Mouse (Mus musculus) embryonic facial prominence, embryonic 13.5 days (tissue): ENCODE data around the gene Tbc1d22a. TPM values are rescaled to one million over a fixed set of nuclear protein-coding genes. Genes with fewer than 3 reads are reported as not detected.

Source experiments
- ATAC-seq: fragments of 200-750 bp; cut with Nextera tagmentation; 2 replicates; pipeline ENCODE4 v1.8.0; 2017; ENCODE audit warnings: low read depth; ENCODE audit not compliant: insufficient number of reproducible peaks, insufficient read depth, low FRiP score, low TSS enrichment
- H3K27ac ChIP-seq: fragments of 300-500 bp; sonication (generic); 2 replicates; pipeline ENCODE4 v1.5.1; 2015; ENCODE audit warnings: moderate library complexity, mild to moderate bottlenecking, inconsistent platforms
- H3K27me3 ChIP-seq: fragments of 300-500 bp; sonication (generic); 2 replicates; pipeline ENCODE4 v1.6.1; 2015; ENCODE audit warnings: mild to moderate bottlenecking, inconsistent platforms
- H3K36me3 ChIP-seq: fragments of 300-500 bp; sonication (generic); 2 replicates; pipeline ENCODE4 v1.6.1; 2015; ENCODE audit warnings: mild to moderate bottlenecking, inconsistent platforms
- H3K4me1 ChIP-seq: fragments of 300-500 bp; sonication (generic); 2 replicates; pipeline ENCODE4 v1.6.1; 2015; ENCODE audit warnings: inconsistent platforms
- H3K4me2 ChIP-seq: fragments of 300-500 bp; sonication (generic); 2 replicates; pipeline ENCODE4 v1.6.1; 2015; ENCODE audit warnings: moderate library complexity, mild to moderate bottlenecking, inconsistent platforms
- H3K4me3 ChIP-seq: fragments of 300-500 bp; sonication (generic); 2 replicates; pipeline ENCODE4 v1.5.1; 2015; ENCODE audit warnings: mild to moderate bottlenecking, inconsistent platforms
- H3K9ac ChIP-seq: fragments of 300-500 bp; sonication (generic); 2 replicates; pipeline ENCODE4 v1.6.1; 2015; ENCODE audit warnings: mild to moderate bottlenecking, inconsistent platforms
- H3K9me3 ChIP-seq: fragments of 300-500 bp; sonication (generic); 2 replicates; pipeline ENCODE4 v1.6.1; 2016; ENCODE audit warnings: inconsistent platforms
- WGBS: fragments of 180-500 bp; shearing (Covaris S2); methylation state at CpG from one replicate; pipeline ENCODE4 v1.1.7; 2015; ENCODE audit warnings: mixed read lengths; 5-methylcytosine and 5-hydroxymethylcytosine counted together
- polyA plus RNA-seq: library from polyadenylated mRNA; unstranded; fragments of >200 nt; fragmentation: Nextera tagmentation; extraction: Ambion mirVana; gene quantifications from 2 replicates; pipeline ENCODE4 v1.2.1, GENCODE M21; 2015

Tbc1d22a gene
- polyA plus RNA-seq, 1 experiment from 2014 or later, result 10.8 TPM

DNA sequence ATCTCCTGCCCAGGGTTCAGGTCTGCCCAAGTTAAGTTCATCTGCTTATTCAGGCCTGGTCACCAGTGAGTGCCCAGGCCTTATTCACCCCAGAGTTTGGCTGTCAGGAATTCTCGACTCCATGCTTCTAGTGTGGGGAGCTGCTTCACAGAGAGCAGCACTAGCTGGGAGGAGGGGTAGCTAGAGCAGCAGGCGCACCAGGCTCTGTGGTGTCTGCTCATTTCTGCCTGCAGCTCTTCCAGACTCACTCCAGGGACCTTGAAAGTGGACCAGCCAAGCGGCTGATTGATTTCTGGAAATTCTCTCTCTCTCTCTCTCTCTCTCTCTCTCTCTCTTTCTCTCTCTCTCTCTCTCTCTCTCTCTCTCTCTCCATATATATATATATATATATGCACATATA lies 146.1 kb downstream of the Tbc1d22a start:
- Histone ChIP-seq H3K4me1 (no peaks in the 10 kb centered on the region), H3K27ac (no peak overlapping the region), H3K4me3 (no peak overlapping the region), H3K36me3 (no peaks in the 10 kb centered on the region), H3K9me3 (no peaks in the 10 kb centered on the region), H3K4me2 (no peak overlapping the region), H3K9ac (no peak overlapping the region), H3K27me3 (no peaks in the 10 kb centered on the region)
- ATAC-seq, result no peak
- 60% methylated on average over 3 of the region's 3 CpGs for WGBS

DNA sequence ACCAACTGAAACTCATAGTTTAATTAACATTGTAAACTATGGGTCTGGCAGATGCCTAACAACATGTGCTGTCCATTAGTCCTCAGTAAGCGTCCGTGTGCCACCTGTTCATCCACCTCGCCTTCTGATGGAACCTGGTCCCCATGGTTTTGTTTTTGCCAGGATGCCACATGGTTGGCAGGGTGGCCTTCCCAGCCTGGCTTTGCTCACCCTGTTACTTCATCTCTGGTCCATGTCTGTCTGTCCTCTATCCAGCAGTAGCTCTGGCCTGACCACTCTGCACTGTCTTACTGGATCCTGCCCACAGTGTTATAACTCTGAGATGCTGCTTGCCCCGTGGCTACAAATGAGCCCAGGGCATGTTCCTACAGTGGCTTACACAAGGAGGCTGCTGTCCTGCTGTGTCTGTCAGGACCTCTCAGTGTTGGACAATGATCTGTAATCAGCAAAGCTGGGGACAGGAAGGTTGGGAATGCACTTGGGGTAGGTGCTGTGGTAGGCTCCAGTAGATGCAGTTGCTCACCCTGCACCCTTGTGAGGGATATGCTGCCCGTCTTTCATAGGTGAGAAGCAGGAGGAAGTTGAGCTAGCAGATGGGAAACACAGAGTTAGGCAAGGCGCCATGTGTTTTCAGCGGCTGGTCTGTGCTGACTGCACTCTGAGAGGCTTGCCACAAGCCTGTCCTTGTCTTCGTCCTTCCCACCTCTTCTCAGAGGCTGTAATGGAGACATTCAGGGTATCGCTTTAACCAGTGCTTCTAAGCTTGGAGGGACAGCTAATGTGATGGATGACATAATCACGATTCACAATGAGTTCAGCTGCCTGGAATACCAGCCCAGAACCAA lies 148.3 kb downstream of the Tbc1d22a start:
- ATAC-seq, result no peak
- no peaks in the 10 kb centered on the region for H3K27me3 ChIP-seq
- no peaks in the 10 kb centered on the region for H3K36me3 ChIP-seq
- H3K4me3 ChIP-seq, result no peak overlapping the region
- no peaks in the 10 kb centered on the region for H3K9me3 ChIP-seq
- H3K4me1 ChIP-seq, result no peaks in the 10 kb centered on the region
- H3K4me2 ChIP-seq, result no peak overlapping the region
- 75% methylated on average over 10 of the region's 10 CpGs for WGBS
- H3K9ac ChIP-seq, result no peak overlapping the region
- no peak overlapping the region for H3K27ac ChIP-seq

DNA sequence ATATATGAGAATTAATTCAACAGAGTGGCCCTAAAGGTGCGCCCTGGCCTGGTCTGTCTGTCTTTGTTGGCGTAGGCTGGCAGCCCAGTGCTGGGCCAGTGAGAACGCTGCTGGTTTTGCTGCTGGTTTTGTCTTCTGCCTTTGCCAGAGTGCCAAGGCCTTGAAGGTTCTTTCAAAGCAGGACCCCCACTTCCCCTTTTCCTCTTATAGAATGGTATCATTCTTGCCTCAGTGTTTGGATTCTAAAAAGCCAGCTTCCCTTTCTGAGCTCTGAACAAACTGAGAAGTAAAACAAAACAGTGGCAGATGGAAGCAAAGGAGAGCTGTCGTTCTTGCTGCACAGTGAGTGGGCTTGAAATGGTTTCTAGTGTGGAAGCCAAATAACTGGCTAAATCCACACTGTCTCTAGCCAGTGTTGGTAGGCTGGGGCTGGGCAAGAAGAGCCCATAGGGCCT lies 149.6 kb downstream of the Tbc1d22a start:
- 90% methylated on average over 4 of the region's 4 CpGs for WGBS
- H3K9me3 ChIP-seq, result no peaks in the 10 kb centered on the region

DNA sequence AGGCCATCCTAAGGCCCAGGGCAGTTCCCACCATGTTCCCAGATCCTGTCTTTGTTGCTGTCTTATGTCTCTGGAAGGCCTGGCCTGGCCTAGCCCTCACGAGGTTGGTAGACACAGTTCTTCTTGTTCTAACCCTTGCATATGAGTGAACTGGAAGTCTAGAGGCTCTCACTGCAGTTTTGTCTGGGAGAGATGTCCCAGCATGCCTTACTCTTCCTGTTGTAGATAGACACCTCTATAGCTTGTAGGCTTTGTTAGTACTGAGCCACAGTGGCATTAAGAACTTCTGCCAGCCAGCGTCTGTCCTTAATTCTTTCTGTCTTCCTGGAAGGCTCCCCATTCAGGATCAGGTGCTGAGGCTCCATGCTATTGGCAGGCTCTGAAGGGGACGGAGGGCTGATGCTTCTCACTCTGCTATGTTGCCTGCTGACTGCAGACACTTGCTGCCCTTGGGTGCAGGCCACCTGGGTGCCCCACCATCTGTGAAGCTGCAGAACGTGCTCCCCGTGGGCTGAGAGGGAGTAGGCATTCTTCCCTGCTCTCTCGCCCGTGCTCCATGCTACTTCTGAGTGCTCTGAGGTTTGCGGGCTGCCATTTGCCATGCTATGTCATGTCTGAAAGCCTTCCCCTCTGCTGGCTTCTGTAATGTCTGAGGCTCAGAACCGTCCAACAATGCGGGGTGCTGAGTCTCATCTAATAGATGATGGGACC lies 150.8 kb downstream of the Tbc1d22a start:
- WGBS, result 90% methylated on average over 10 of the region's 10 CpGs
- no peaks in the 10 kb centered on the region for H3K9me3 ChIP-seq
- no peak overlapping the region for H3K9ac ChIP-seq
- H3K36me3 ChIP-seq, result no peaks in the 10 kb centered on the region
- ATAC-seq, result no peak
- no peaks in the 10 kb centered on the region for H3K4me1 ChIP-seq
- no peak overlapping the region for H3K4me3 ChIP-seq
- no peaks in the 10 kb centered on the region for H3K27me3 ChIP-seq
- no peak overlapping the region for H3K27ac ChIP-seq
- no peak overlapping the region for H3K4me2 ChIP-seq

More for the DNA sequence above, 149.6 kb downstream of the Tbc1d22a start:
- Histone ChIP-seq H3K4me2 (no peak overlapping the region), H3K27me3 (no peaks in the 10 kb centered on the region), H3K4me1 (no peaks in the 10 kb centered on the region), H3K27ac (no peak overlapping the region), H3K9ac (no peak overlapping the region), H3K4me3 (no peak overlapping the region), H3K36me3 (no peaks in the 10 kb centered on the region)
- ATAC-seq, result no peak

DNA sequence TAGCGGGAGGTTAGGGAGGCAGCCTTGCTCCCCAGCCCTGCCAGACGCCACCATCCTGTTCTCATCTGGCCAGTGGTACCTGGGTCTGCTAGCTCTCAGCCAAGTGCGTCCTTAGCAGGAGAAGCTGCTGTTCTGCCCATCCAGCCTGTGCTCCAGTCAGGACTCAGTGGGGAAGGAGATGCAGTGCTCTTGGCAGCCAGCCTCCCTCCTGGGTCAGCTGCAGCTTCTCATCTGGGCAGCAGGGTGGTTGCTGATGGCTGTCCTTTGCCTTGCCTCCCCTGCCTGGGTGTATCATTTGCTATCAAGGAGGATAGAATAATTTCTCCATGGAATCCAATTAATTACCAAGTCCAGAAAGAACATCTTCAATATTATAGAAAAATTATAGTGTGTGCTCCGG lies 152.5 kb downstream of the Tbc1d22a start:
- Histone ChIP-seq H3K9ac (no peak overlapping the region), H3K4me2 (no peak overlapping the region), H3K4me3 (no peak overlapping the region), H3K27me3 (no peaks in the 10 kb centered on the region), H3K4me1 (no peaks in the 10 kb centered on the region), H3K36me3 (no peaks in the 10 kb centered on the region), H3K27ac (no peak overlapping the region), H3K9me3 (no peaks in the 10 kb centered on the region)
- no peak for ATAC-seq
- 77% methylated on average over 4 of the region's 4 CpGs for WGBS

DNA sequence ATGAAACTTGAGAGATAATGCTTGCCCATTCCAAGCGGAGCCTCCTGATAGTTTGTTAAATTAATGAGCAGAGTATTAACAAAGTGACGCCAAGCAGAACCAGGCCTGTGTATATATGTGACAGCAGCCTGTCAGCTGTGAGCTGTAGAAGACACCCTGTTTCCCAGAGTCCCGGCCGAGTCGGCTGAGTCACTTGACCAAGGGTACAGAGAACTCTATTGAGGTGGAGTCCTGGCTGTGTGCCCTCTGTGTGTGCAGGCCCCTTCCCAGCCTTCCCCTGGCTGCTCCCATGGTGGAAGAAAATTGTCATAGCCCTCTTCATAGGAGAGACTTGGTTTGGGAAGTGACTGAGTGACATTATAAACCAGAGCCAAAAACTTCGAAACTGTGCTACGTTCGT lies 153.0 kb downstream of the Tbc1d22a start:
- Histone ChIP-seq H3K4me1 (no peaks in the 10 kb centered on the region), H3K4me3 (no peak overlapping the region), H3K36me3 (no peaks in the 10 kb centered on the region), H3K9ac (no peak overlapping the region), H3K4me2 (no peak overlapping the region), H3K27ac (no peak overlapping the region), H3K27me3 (no peaks in the 10 kb centered on the region), H3K9me3 (no peaks in the 10 kb centered on the region)
- no peak for ATAC-seq
- WGBS, result 81% methylated on average over 8 of the region's 8 CpGs

DNA sequence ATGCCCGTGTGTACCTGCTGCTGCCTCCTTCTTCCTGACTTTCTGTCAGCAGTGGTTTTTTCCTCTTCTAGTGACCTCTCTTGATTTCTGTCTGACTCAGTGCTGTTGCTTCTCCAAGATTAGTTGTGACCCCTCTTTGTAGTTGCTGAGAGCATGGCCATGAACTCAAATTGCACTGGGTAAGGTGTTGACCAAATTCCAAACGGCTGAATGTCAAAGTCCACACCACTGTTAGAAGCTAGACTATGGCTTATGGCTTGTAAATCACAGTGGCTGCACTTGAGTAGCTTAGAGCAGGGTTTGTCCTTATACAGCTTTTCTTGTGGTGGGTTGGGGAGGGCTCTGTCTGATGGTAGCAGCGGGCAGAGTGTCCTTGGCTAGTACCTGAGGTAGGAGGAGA lies 156.6 kb downstream of the Tbc1d22a start:
- ATAC-seq, result no peak
- no peaks in the 10 kb centered on the region for H3K4me1 ChIP-seq
- no peaks in the 10 kb centered on the region for H3K27me3 ChIP-seq
- H3K4me2 ChIP-seq, result no peak overlapping the region
- no peak overlapping the region for H3K9ac ChIP-seq
- H3K36me3 ChIP-seq, result no peaks in the 10 kb centered on the region
- H3K4me3 ChIP-seq, result no peak overlapping the region
- H3K9me3 ChIP-seq, result no peaks in the 10 kb centered on the region
- WGBS, result 84% methylated on average over 3 of the region's 3 CpGs
- H3K27ac ChIP-seq, result no peak overlapping the region

DNA sequence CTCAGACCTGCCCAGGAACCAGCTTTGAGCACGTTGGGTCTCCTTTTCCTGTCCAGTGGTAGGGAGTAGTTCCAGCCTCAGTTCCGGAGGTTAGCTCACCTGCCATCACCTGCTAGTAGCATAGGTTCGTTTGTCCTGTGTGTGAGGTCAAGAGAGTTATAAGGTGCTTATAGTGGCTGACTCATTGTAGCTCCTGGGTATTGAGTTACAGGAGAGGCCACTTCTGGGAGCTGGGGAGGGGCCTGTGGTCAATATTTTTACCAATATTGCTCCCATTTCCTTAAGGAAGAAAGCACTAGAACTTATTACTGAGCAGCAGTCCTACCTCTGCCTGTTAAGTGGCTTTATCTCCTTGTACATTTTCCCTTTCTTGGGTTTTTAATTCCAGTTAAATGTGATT lies 161.0 kb downstream of the Tbc1d22a start:
- 65% methylated on average over 3 of the region's 3 CpGs for WGBS
- H3K27ac ChIP-seq, result no peak overlapping the region
- no peaks in the 10 kb centered on the region for H3K36me3 ChIP-seq
- no peaks in the 10 kb centered on the region for H3K4me1 ChIP-seq
- no peak overlapping the region for H3K4me2 ChIP-seq
- H3K9ac ChIP-seq, result no peak overlapping the region
- no peaks in the 10 kb centered on the region for H3K9me3 ChIP-seq
- no peaks in the 10 kb centered on the region for H3K27me3 ChIP-seq
- H3K4me3 ChIP-seq, result no peak overlapping the region
- ATAC-seq, result no peak

DNA sequence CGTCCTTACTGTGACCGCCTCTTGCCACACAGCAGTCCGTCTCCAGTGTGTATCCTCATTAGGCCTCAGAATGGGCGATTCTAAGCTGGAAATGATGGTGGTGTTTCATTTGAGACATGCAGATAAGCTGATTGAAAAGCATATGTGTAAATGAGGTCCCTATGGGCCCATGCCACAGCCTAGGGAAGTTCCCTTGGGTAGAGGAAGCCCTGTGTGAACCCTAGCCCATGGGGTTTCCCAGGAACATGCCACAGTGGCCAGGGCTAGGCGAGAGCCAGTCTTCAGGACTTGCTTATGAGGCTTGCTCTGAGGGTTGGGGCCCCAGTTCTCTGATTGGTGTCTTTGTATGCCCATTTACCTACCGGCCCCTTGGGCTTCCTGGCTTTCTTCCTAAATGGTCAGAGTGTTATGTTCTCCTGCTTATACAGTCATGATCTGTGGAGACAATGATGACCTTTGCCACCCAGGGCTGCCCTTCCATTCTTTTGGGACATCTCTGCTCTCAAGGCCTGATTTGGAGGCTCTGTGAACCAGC lies 161.7 kb downstream of the Tbc1d22a start:
- Histone ChIP-seq H3K27ac (no peak overlapping the region), H3K9me3 (no peaks in the 10 kb centered on the region), H3K4me1 (no peaks in the 10 kb centered on the region), H3K36me3 (no peaks in the 10 kb centered on the region), H3K4me3 (no peak overlapping the region), H3K27me3 (no peaks in the 10 kb centered on the region), H3K4me2 (no peak overlapping the region), H3K9ac (no peak overlapping the region)
- no peak for ATAC-seq
- WGBS, result 85% methylated on average over 6 of the region's 6 CpGs

DNA sequence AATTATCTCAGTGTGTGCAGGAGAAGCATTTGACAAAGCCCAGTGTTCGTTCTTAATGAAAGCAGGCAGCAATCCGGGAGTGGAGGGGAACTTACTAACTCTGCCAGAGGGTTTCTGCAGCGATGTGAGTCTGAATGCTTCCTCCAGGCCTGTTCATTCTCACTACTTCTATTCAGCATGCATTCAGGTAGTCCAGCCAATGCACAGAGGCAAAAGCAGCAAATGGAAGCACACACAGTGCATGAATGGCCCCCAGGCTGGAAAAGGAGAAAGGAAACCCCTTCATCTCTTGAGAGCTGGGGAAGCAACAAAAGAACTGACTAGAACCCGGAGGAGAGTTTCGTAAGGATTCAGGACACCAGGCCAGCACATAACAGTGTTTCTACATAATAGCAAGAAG lies 169.0 kb downstream of the Tbc1d22a start:
- Histone ChIP-seq H3K4me3 (no peak overlapping the region), H3K9me3 (no peaks in the 10 kb centered on the region), H3K36me3 (no peaks in the 10 kb centered on the region), H3K9ac (no peak overlapping the region), H3K4me1 (no peaks in the 10 kb centered on the region), H3K4me2 (no peak overlapping the region), H3K27ac (no peak overlapping the region), H3K27me3 (no peaks in the 10 kb centered on the region)
- no peak for ATAC-seq
- 72% methylated on average over 5 of the region's 5 CpGs for WGBS

DNA sequence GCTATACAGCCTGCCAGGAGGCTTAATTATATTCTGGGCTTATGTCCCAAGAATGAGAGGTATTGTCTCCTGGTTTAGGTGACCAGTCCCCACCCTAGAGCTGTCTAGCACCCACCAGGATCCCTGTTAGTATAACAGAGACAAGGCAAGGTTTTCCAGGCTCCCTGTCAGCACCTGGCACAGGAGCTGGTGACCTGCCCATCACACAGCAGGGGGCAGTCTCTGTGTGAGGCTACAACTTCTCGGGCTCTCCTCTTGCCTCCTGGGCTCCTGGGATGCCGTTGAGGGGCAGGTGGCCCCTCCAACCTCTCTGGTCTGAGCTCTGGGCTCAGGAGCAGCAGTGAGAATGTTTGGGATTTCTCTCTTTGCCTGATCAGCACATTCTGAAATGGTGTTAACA lies 171.2 kb downstream of the Tbc1d22a start:
- Histone ChIP-seq H3K4me1 (no peaks in the 10 kb centered on the region), H3K9me3 (no peaks in the 10 kb centered on the region), H3K27me3 (no peaks in the 10 kb centered on the region), H3K27ac (no peak overlapping the region), H3K4me3 (no peak overlapping the region), H3K36me3 (no peaks in the 10 kb centered on the region), H3K9ac (no peak overlapping the region), H3K4me2 (no peak overlapping the region)
- 50% methylated on average over 2 of the region's 2 CpGs for WGBS
- no peak for ATAC-seq

DNA sequence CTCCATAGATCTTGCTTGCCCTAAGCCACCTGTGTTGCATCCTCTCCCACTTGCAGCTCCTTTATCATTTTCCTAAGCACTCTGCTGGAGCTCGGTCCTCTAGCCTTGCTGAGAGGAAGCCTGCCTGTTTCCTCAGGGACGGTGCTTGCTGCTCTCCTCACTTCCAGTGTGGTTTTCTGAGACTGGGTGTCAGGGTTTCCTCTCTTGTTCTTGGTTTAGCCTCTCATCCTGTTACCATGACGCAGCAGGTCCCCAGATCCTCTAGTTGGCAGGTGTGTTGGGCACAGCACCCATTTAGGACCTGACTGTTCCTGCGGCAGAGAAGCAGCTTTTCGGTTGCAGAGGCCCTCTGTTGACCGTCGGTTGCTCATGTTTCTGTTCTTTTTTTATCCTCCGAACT lies 172.1 kb downstream of the Tbc1d22a start:
- no peaks in the 10 kb centered on the region for H3K9me3 ChIP-seq
- WGBS, result 81% methylated on average over 8 of the region's 8 CpGs
- no peak overlapping the region for H3K27ac ChIP-seq
- no peak for ATAC-seq
- no peak overlapping the region for H3K4me3 ChIP-seq
- H3K27me3 ChIP-seq, result no peaks in the 10 kb centered on the region
- H3K4me1 ChIP-seq, result no peaks in the 10 kb centered on the region
- no peaks in the 10 kb centered on the region for H3K36me3 ChIP-seq
- no peak overlapping the region for H3K9ac ChIP-seq
- H3K4me2 ChIP-seq, result no peak overlapping the region
